Mouse (Mus musculus) thymus, adult 2 months (tissue): Measurements from ENCODE around the gene Fut8.

Source experiments
- CTCF ChIP-seq: fragments of 200-500 bp; IDR thresholded peaks from 2 replicates; pipeline ENCODE4 v1.5.1; 2012; ENCODE audit warnings: mild to moderate bottlenecking, control low read depth, low read length, moderate library complexity, borderline replicate concordance; ENCODE audit not compliant: control insufficient read depth, poor library complexity, insufficient read depth; ENCODE audit errors: extremely low read depth
- POLR2A ChIP-seq: fragments of 200-500 bp; IDR thresholded peaks from 2 replicates; pipeline ENCODE4 v1.6.1; 2012; ENCODE audit warnings: mild to moderate bottlenecking, low read length, control low read depth, moderate library complexity; ENCODE audit not compliant: control insufficient read depth, poor library complexity, insufficient read depth; ENCODE audit errors: extremely low read depth

- TF ChIP-seq POLR2A (no peak), CTCF (no peak)
Measured at GRCm38 (mm10) chr12:77436733-77437132, 198.8 kb downstream of the Fut8 start.
